Mouse (Mus musculus) kidney, adult 9 months (tissue): Measurements from ENCODE around the gene 1700023F06Rik.
"Not testable (repeated sequence)": the region's sequence is repeated elsewhere in the genome, so short reads cannot be mapped to it uniquely, and the experiment has no call there.

ENCODE experiments used
- DNase-seq: peaks from one replicate; pipeline ENCODE4 v3.0.0; 2022

1700023F06Rik gene

DNA sequence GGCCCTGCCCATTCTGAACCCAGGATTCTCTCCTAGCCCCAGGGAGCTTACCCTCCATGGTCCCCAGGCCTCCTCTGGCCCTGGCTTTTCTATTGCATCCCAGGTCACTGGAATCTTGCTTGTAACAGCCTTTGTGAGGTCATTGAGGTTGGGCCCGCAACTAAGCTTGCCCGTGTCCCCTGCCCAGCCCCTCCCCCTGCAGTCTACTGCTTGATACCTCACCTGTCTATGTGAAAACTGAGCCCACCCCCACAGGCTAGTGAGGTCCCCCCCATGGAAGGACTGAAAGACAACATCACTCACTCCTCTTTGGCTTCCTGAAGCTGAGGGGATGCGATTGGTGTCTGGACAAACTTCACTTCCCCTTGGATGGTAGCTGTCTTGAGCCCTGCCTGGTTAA is at the start of gene 1700023F06Rik:
1700023F06Rik (minus strand) TSS at position 101 of the 400 bp plus-strand sequence.
- DNase-seq: no peak

GRCm38 (mm10) chr11:103257938-103258481 is 49.7 kb upstream of the 1700023F06Rik start:
- no peak for DNase-seq

GRCm38 (mm10) chr11:103253605-103254004 is 45.2 kb upstream of the 1700023F06Rik start:
- DNase-seq: no peak

- DNase-seq: no peak
Measured at GRCm38 (mm10) chr11:103252380-103252779, 44.0 kb upstream of the 1700023F06Rik start.

DNA sequence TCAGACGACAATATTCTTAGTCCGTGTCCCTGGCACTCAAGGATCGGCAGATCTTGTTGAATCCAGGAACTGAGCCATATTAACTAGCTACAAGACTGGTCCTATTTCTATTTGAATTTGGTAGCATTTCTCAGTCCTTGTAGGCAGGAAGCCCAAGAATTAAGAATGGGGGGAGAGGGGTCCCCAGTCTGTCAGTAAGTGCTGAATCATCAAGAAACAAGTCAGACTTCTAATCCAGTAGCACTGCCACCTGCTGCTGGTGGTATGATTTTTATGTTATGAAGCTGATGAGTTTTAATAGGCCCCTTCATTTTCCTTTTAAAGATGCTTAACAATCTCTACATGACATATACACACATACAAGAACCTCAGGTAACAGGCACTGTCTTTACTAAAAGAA is 42.0 kb upstream of the 1700023F06Rik start:
- DNase-seq: no peak

- DNase-seq: no peak
Measured at GRCm38 (mm10) chr11:103249509-103249908, 41.2 kb upstream of the 1700023F06Rik start.

DNA sequence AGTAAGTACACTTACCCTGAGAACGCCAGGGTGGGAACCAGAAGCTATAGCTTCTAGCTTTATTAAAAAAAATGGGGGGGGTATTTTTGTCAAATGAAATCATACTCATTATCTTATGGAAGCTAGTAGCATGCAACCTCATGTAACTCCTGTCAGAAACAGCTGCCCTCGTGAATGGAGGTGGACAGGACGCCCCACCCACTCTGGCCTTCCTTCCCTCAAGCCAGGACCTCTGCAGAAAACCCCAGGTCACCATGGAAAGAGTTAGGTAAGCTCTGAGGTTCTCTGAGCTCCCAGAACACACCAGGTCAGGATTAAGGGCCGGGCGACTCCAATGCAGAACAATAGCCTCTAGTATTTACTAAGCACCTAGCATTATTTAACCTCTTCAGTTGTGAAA is 40.5 kb upstream of the 1700023F06Rik start:
- no peak for DNase-seq

GRCm38 (mm10) chr11:103247504-103248177 is 39.3 kb upstream of the 1700023F06Rik start:
- DNase-seq: peak; percentile 81

GRCm38 (mm10) chr11:103246731-103247290 is 38.5 kb upstream of the 1700023F06Rik start:
- DNase-seq: no peak

- DNase-seq: no peak
Measured at GRCm38 (mm10) chr11:103246081-103246730, 37.8 kb upstream of the 1700023F06Rik start.

DNA sequence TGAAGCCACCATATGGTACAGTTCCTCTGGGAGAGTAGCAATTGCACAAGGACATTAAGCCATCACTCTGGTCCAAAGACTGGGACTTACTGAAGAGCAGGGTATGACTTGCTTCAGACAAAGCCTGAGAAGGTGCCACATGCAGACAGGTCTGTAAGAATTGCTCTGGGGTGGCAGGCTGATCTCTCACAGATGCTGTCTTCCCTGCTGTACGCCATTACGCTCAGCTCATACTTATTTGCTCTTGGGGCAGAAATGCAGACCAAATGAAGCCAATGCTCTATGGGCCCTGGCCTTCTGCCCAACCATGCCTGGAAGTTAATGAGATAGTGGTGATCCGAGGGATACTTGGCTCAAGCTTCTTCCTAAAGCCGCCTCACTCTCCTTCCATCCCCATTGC is 36.5 kb upstream of the 1700023F06Rik start:
- no peak for DNase-seq

DNA sequence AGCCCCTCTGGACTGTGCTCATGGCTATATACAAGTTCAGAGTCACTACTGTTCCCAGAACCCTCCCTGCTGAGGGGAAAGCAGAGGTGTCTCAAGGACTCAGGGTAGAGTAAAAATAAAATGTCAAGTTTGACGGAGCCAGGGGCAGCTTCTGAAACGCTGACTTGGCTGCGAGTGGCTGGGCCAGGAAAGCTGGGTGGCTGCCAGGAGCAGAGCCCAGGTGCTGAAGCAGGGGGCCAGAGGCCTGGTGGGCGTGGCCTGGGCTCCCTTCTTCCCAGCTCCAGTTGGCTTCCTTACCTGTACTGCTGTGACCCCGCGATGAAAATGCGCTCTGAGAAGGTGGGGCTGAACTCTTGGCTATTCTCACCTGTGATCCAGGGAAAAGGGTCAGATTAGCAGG is 32.4 kb upstream of the 1700023F06Rik start:
- peak; percentile 63 for DNase-seq

- DNase-seq: no peak
Measured at GRCm38 (mm10) chr11:103237757-103238156, 29.4 kb upstream of the 1700023F06Rik start.

DNA sequence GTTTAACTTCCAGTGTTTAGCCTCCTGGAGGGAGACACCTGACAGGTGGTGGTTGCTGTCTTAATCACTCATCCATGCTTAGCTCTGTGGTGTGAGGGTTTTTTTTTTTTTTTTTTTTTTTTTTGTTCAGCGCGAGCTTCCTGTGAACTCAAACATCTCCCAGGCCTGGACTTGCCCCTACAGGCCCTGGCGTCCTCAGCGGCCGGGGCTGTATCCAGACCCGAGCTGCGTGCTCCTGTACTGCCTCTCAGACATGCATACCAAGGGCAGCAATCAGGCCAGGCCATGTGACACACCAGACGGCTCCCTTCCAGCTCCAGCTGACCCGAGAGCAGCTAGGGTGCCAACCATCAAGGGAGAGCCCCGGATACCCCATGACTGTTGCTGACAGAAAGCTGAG is 28.5 kb upstream of the 1700023F06Rik start:
- DNase-seq: no peak

GRCm38 (mm10) chr11:103236431-103236830 is 28.1 kb upstream of the 1700023F06Rik start:
- no peak for DNase-seq

- no peak for DNase-seq
Measured at GRCm38 (mm10) chr11:103235702-103236101, 27.3 kb upstream of the 1700023F06Rik start.

GRCm38 (mm10) chr11:103234447-103234846 is 26.1 kb upstream of the 1700023F06Rik start:
- DNase-seq: no peak

DNA sequence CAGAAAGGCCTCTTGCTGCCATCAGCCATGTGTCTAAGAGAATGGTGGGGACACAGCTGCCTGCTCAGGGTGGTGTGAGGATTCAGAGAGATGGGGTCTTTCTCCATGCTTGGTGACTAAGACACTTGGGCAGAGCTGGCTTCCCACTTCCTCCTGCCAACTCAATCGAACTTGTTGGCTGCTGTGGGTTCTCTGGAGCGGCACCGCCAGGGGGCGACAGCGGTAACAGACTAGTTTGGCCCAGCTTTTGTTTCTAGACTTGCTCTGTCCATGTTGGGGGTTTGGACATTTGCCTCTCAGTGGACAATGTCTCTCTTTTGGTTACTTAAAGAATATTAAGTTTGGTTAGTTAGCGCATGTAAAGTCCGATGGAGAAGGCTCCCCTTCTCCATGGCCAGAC is 24.6 kb upstream of the 1700023F06Rik start:
- peak; percentile 90 for DNase-seq

- no peak for DNase-seq
Measured at GRCm38 (mm10) chr11:103231367-103231766, 23.0 kb upstream of the 1700023F06Rik start.

GRCm38 (mm10) chr11:103230626-103231025 is 22.3 kb upstream of the 1700023F06Rik start:
- no peak for DNase-seq

DNA sequence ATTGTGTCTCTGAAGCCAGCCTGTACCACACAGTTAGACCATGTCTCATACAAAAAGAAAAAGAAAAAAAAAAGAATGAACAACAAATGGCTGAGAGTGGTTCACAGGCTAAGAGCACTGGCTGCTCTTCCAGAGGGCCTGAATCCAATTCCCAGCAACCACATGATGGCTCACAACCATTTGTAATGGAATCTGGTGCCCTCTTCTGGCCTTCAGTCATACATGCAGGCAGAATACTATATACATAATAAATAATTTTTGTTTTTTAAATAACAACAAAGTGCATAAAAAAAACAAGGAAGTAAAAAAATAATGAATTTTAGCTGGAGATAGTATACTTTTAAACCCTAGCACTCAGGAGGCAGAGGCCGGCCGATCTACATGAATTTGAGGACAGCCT is 21.2 kb upstream of the 1700023F06Rik start:
- no peak for DNase-seq

GRCm38 (mm10) chr11:103223951-103224456 is 15.6 kb upstream of the 1700023F06Rik start:
- DNase-seq: peak; percentile 42

DNA sequence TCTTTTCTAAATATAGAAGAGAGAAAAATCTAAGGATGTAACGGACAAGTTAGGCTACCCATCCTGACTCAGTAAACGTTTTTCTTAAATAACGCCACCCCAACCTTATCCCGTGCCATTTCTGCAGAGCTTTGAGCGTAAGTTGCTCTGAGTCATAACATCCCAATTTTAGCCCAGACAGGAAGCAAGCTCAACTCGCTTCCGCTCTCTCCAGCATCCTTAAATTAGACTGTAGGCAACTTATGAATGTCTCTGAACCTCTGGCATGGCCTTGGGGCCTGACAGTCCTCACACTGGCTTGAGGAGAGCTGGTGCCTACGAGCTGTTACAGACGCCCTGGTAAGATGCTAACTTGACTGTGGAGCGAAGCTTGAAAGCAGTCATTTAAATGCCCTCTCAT is 15.1 kb upstream of the 1700023F06Rik start:
- DNase-seq: peak; percentile 57

DNA sequence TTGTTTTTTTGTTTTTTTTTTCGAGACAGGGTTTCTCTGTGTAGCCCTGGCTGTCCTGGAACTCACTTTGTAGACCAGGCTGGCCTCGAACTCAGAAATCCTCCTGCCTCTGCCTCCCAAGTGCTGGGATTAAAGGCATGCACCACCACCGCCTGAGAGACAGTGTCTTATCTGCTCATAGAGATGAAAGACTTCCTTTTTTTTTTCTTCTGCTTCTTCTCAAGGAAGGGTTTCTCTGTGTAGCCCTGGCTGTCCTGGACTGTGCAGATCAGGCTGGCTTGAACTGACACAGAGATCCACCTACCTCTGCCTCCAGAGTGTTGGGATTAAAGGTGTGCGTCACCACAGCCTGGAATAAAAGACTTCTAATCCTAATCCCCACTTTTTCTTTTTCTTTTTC is 14.4 kb upstream of the 1700023F06Rik start:
- DNase-seq: not testable (repeated sequence)
